Mouse (Mus musculus) heart, postnatal 25 days (tissue): ENCODE data around the gene Ovol2. TPM values are rescaled to one million over a fixed set of nuclear protein-coding genes. Genes with fewer than 3 reads are reported as not detected.

Source experiments
- DNase-seq: peaks from one replicate; pipeline ENCODE4 v3.0.0; 2022; ENCODE audit warnings: low spot score
- intact Hi-C: fragments of 180-260 bp; cut with DNase I; formaldehyde crosslinking; loops from one replicate; pipeline ENCODE4 v1.15.1; 2025
- total RNA-seq, 2 experiments: library from RNA; stranded (reverse); gene quantifications; 2 replicates each; pipeline ENCODE4 v1.2.3; 2021

Gene Ovol2
- total RNA-seq, 2 experiments from 2014 or later: not detected

DNA sequence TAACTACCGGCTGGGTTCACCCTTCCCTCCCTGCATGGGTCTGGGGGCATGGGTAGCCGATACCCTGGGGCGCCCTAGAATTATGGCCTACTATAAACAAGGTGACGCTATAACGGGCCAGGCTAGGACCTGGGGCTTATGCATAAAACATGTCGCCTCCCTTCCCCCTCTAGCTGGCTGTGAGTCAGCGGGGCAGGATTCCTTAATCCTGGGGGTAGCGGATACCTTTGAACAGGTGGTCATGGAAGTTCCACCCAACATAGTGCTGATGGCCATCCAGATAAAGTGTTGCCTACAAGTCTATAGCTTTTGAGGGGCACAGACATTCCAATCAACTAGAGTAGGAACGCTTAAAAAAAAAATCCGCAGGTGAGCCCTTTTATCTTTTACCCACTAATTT is 2.0 kb downstream of the Ovol2 start:
- intact Hi-C loops: no loop called here
- no peak for DNase-seq

DNA sequence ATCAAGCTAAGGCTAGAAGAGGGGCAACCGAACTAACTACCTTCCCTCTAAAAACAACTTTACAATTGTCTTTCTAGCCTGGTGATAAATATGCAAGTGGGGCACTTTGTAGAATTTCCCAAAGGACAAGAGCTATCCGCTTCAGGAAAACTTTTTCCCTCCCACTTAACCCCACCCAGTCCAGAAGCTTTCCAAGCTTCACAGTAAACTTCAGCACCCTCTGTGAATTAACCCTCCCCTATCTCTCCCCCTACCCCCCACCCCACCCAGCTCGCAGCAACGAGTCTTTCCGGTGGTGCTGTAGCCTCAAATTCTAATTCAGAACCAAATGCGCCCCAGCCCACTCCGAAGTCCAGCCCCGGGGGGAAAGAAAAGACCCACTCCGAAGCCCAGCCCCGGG is 2.5 kb downstream of the Ovol2 start:
- intact Hi-C loops: no loop called here
- DNase-seq: no peak

DNA sequence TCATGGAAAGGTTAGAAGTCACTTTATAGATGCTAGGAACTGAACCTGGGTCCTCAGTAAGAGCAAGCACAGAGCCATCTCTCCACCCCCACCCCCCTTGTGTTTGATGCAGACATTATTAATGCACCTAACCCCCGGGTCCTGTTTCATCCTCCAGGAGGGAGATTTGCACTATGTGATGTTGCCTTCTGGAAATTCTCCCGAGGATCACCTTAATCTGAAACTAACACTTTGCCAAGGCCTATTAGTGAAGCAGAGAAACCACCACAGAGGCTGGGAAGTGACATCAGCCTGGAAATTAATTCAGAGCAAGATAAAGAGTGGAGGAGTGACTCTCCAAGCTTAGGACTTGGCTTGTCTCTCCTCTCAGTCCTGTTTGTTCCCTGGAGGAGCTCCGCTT is 7.7 kb downstream of the Ovol2 start:
- intact Hi-C loops: no loop called here

DNA sequence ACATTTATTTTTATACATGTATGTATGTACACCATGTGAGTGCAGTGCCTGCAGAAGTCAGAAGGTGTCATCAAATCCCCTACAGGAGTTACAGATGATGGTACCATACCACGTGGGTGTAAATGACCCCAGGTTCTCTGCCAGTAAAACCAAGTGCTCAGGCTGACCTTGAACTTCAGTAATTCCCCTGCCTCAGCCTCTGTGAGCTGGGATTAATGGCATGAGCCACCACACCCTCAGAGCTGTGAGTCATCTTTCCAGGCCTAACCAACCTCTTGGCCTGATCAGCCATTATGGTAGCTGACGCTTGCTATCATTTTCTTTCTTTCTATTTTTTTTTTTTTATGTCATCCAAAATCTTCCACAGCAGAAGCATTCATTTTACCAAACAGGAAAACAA is 20.6 kb downstream of the Ovol2 start:
- intact Hi-C loops: no loop called here

More for the DNA sequence above, 7.7 kb downstream of the Ovol2 start:
- no peak for DNase-seq

DNA sequence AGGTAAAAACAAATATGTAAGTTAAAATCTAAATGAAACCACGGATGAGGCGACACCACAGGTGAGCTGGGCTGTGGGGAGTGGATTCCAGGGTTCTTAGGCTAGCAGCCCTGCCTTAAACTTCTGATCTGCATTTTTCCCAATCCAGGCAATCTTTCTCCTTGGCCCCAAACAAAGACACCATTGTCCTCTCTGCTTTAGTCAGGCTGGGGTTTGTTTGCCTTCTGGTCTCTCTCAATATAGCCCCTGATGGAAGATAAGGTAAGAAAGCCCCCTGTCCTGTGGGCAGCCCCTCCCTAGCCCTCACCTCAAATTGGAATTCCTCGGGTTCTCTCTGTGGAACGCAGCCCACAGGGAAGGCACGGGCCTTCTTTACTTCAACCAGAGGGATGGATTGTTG is 21.7 kb downstream of the Ovol2 start:
- intact Hi-C loops: no loop called here
- DNase-seq: no peak

More for the DNA sequence above, 20.6 kb downstream of the Ovol2 start:
- no peak for DNase-seq

DNA sequence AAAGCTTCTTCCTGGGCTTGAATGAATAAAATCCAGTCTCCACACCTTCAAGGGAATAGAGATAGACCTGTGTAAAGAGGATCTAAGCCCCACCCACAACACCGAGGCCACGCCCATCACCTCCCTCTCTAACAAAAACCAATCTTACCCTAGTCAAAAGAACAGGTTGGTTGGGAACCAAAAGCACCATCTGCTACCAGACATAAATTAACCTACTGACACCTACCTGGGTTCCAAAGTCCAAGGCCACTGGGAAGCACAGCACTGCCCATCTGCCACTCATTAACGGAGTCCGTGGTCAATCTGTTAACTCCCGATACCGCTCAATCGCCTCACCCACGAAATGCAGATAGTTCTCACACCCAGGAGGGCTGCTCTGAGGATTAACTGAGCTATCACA is 23.4 kb downstream of the Ovol2 start:
- DNase-seq: no peak
- intact Hi-C loops: no loop called here

DNA sequence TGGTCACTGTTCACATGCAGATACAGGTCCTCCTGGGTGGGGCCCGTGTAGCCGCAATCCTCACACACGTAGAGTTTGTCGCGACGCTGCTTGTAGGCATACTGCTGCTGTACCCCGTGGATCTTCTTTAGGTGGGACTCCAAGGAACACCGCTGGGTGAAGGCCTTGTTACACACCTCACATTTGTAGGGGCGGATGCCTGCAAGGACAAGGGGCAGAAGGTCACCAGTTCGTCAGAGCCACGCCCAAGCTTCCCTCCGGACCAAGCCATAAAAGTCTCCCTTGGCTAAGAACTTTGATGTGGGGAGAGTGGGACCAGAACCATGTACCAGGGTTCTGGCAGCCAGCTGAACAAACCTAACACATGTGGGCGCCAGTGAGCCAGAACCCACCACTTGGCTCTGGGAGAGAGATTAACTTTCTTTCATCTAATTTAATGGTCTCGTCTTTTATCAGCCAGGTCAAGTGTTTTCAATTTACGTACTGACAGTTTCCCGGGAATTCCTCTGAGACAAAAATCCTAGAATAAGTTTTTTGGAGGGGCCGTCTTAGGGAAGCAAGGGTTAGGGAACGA is 26.1 kb downstream of the Ovol2 start:
- intact Hi-C loops: loop anchor here (2.0 kb wide), 1 partner anchor 147 kb away; no protein-coding TSS in a partner anchor

DNA sequence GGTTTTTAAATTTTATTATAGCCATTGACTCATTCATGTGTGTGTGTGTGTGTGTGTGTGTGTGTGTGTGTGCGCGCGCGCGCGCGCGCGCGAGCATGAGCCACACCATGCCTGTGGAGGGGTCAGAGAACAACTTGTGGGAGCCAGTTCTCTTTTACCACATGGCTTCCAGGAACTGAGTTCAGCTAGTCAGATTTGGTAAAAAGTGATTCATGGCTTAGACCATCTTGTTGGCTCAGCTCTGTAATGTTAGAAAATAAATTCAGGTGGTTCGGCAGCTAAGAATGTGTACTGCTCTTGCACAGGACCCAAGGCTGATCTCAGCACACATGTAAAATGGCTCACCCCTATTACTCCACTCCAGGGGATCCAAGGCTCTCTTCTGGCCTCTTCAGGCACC is 30.8 kb downstream of the Ovol2 start:
- no peak for DNase-seq
- intact Hi-C loops: no loop called here

More for the DNA sequence above, 26.1 kb downstream of the Ovol2 start:
- DNase-seq: no peak

DNA sequence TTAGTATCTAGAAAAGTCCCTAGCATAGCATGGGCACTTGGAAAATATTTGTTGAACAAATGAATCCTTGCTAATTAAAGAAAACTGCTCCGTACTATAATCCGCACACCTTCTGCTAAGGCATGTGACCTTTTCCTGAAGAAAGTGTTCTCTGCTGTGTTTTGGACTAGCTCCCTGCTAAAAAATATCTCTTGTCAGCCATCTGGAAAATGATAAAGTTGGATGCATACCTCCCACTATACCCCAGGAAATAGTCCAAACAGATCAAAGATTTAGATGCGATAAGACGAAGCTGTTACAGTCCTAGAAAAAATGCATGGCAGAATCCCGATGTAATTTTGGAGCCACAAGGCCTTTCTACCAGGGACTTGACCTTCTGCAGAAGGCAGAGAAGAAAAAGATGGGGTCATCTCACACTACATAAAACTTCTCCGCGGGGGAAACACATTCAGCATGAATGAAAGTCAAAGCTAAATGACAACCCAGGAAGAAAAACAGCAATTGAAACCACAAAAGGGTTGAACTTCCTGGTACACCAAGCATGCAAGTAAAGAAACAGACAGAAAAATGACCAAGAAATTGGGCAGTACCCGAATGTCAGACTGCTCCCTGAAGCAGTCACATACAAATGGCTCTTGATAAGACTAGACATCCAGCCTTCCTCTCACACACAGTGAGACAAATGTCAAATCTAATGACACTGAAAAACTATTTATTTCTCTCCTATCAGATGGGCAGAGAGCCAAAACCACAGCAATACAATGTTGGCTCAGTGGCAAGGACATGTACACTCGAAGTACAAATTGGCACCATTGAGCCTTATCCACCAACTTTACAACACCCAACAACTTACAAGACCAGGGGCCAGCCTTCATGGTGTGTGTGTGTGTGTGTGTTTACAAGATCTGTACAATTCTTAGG is 31.9 kb downstream of the Ovol2 start:
- intact Hi-C loops: no loop called here
- DNase-seq: no peak

DNA sequence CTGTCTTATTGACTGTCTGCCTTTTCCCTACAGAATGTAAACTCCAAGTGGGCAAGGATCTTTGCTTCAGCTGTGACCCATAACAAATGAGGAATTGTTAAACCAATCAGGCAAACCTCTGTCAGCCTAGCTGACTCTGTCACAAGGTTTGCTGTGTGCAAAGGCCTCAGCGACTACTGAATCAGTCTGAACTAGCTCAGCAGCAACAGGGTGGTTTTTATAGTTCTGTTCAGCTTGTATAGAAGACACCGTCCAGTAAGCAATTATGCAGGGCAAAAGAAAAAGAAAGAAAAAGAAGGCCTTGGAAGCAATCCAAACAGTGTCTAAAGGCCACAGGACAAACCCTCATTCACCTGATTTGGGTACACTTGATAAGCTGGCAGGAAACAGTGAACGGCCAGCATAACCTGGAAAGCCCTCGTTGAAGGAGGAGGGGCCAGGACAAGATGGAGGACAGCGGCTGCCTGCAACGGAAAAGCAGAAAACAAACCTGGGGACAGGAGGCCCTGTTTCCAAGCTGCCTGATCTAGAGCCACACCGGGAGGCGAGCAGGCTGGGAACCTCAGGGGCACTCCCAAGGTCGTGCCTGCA is 36.7 kb downstream of the Ovol2 start:
- intact Hi-C loops: no loop called here
- DNase-seq: no peak

DNA sequence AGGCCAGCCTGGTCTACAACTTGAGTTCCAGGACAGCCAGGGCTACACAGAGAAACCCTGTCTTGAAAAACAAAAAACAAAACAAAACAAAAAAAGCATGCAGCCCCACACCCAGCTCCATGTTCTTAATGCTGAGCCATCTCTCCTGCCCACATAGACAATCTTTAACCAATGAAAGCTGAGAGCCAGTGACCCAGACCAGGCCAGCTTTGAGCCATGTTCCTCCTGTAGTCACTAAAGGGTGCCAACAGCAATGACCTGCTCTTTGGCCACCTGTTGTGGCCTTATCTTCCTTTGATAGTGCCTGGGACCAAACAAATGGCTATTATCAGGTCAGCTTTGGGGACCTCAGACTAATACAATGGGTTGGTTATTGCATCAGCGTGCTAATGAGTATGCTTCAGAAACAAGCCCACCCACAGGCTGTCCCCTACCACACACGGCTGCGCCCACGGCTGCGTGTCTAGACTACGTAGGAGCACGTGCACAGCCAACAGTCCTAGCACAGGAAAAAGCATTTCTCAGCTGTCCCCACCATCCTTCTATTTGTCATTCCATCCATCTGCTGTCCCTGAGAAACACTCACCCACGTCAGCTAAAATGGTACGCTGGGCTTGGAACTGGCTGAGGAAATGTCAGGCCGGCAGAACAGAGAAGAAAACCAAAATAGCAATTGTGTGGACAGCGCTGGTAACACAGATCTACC is 40.2 kb downstream of the Ovol2 start:
- intact Hi-C loops: no loop called here
- DNase-seq: no peak

DNA sequence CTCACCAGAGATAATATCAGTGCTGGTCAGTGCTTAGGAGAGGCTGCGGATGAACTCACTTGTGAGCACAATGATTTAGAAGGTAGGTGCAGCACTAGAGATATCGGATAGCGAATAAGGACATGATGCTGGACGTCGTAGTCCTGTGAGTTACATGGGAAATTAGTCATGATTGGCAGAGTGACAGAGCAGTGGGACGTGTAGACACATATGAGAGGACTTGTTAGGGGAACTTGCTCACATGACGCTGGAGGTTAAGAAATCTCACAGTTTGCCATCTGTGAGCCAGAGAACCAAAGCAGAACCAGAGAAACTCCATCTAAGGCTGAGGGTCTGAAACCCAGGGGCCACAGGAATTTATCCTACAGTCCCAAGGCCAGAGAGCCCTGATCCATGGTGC is 41.6 kb downstream of the Ovol2 start:
- intact Hi-C loops: no loop called here
- DNase-seq: no peak

DNA sequence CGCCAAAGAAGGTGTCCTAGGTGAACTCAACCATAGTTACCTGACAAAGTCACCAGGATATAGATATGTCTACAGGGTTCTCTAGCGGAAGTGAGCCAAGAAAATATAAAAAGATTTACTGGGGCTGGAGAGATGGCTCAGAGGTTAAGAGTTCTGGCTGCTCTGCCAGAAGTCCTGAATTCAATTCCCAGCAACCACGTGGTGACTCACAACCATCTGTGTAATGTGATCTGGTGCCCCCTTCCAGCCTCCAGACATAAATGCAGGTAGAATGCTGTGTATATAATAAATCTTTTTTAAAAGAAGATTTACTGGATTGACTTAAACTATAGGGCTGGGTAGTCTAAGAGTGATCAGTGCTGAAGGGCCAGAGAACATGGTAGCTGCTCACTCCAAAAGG is 50.5 kb downstream of the Ovol2 start:
- DNase-seq: no peak
- intact Hi-C loops: no loop called here

DNA sequence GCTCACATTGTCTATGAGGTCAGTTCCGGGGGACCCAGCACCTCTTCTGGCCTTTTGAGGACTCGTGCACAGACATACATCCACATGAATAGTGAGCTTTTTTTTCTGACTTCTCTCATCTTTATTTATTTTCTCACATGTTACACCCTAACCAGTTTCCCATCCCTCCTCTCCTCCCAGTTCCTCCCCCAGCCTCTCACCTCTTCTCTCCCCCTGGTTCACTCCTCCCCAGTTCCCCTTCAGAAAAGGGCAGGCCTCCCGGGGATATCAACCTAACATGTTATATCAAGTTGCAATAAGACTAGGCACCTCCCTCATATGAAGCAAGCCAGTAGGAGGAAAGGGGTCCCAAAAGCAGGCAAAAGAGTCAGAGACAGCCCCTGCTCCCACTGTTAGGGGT is 51.4 kb downstream of the Ovol2 start:
- no peak for DNase-seq
- intact Hi-C loops: no loop called here

DNA sequence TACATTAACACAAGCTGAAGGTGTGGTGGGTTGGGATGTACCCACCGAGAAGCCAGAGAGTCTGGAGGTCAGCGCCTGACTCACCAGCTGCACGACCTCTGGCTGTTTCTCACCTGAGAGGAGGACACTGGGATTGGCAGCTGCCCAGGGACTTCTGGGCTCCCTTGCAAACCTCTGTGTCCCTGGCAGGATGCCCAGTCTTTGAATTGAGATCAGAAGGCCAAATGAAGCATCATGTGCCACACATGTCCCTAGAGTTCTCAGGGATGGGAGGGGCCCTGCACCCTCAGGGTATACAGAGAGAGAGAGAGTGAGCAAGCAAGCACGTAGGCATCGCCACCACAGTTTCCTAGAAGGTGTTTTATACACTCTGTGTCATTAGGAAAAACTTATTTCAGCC is 52.2 kb downstream of the Ovol2 start:
- intact Hi-C loops: no loop called here
- peak; percentile 45 for DNase-seq

DNA sequence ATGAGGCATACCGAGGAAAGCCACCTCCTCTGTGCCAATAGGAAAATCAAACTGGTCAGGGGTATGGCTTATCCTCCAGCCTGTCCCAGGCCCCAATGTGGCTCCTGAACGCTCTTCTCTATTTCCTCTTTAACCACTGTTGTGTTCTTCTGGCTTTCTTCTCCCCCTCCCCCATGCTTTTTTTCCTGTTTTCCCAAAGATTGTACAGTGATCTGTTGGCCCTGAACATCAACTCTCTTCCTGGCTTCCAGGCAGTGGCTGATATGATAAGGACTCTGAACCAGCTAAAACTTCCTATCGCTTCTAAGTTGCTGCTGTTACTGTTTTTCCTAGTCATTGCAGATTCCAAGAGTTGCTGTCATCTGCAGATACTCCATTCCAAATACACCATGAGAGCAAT is 55.1 kb downstream of the Ovol2 start:
- intact Hi-C loops: no loop called here
- DNase-seq: no peak

DNA sequence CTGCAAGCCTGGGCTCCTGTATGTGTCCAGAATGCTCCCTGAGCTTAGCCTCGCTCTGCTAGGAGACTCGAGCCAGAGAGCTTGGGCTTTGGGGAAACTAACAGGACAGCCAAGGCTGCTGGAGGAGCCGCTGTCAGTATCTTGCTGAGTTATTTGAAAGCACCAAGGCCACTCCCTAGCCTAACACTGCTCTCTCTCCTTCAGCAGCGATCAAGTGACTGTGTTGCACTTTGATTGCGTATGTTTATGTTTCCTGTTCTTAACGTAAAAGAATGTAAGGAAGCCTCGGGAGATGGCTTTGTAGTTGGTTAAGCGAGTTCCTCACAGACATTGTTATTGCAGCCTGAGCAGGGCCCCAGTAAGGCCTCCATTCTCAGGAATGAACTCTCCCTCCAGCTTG is 57.2 kb downstream of the Ovol2 start:
- intact Hi-C loops: loop anchor here (5.0 kb wide), 2 partner anchors 93 to 267 kb away; partner anchors contain the start of genes Kat14 and Pet117
- no peak for DNase-seq

DNA sequence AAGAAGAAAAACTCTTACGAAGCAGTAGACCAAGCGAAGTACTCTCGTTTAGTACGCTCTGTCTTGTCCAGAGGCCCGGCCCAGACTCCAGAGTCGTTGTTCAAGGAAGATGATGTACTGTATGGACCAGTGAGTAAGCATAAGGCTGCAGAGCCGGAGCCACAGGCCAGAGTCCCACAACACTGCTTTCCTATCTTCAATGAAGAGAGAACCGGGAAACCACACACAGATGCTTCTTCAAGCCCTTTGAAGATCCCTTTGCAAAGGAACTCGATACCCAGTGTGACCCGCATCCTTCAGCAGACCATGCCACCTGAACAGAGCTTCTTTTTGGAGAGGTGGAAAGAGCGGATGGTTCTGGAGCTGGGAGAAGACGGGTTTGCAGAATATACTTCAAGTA is 59.9 kb downstream of the Ovol2 start:
- intact Hi-C loops: loop anchor here (5.0 kb wide), 2 partner anchors 95 to 265 kb away; partner anchors contain the start of genes Kat14 and Pet117
- no peak for DNase-seq

DNA sequence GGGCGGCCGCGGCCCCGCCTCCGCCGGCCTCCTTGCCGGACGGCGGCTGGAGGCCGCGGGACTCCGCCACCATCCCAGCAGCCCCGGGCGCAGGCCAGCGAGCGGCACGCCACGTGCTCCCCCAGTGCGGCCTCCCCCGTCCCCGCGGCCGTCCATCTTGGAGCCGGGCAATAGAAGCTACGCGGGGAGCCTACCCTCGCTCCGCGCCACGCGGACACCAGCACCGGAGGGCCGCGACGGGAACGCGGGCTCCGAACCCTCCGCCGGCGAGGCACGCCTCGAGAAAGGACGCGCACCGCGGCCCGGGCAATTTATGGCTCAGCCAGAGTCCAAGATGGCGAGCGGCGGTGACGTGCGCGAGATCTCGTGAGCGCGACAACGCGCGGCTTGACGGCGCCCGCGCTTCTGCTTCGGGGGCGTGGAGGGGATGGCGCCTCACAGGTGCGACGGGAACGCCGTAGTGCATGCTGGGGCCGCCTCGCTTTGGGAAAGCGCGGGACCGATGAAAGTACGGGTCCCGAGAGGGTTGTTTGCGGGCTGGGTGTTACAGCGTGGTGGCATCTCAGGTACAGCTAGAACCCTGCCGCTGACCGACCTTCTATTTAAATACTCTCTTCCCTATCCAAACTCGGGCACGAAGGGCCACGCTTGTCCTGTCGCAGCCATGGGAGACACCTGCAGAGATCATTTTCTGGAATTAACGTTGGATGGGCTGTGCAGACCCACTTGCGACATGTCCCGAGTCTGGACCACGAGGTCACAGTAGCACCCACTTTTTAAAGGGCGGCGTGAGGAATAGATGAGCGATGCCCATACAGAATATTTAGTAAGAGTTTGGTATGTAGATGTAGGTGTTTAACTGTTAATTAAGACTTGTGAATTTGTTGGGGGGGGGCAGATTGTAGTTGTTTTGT is 61.2 kb downstream of the Ovol2 start, which contains the start of the genes Mgme1 and Snx5:
Mgme1 (plus strand) TSS at position 157 of the 914 bp plus-strand sequence.
Snx5 (minus strand) TSS at position 400 of the 914 bp plus-strand sequence.
- intact Hi-C loops: loop anchor here (5.0 kb wide), 2 partner anchors 97 to 263 kb away; partner anchors contain the start of genes Kat14 and Pet117
- peak; percentile 85 for DNase-seq
